Mouse (Mus musculus) MEL (cell line): ENCODE data around the gene Plin2. TPM values are rescaled to one million over a fixed set of nuclear protein-coding genes. Genes with fewer than 3 reads are reported as not detected.

Experiments used
- DNase-seq: peaks from one replicate; pipeline ENCODE4 v3.0.0; 2011; ENCODE audit warnings: low read depth, low spot score
- H3K27ac ChIP-seq: 2 replicates; pipeline ENCODE4 v1.5.1; 2012; ENCODE audit warnings: low read depth, mild to moderate bottlenecking, control low read depth, low read length, moderate library complexity; ENCODE audit not compliant: control insufficient read depth
- H3K27me3 ChIP-seq, 2 experiments: fragments of 150-350 bp in 1 of 2; sonication (generic) in 1 of 2; 2 replicates each; pipeline ENCODE4 v1.6.1; 2012; ENCODE audit warnings: low read length in 2 of 2, mild to moderate bottlenecking in 2 of 2, improper control_type of control experiment in 1 of 2, moderate library complexity in 1 of 2; ENCODE audit not compliant: insufficient read depth in 2 of 2, control insufficient read depth in 1 of 2
- H3K36me3 ChIP-seq, 2 experiments: 2 replicates each; pipeline ENCODE4 v1.6.1; 2012 to 2014; ENCODE audit warnings: low read length in 2 of 2, improper control_type of control experiment in 1 of 2, inconsistent platforms in 1 of 2, mild to moderate bottlenecking in 1 of 2; ENCODE audit not compliant: insufficient read depth in 2 of 2, control insufficient read depth in 1 of 2
- H3K4me1 ChIP-seq, 2 experiments: fragments of 150-350 bp in 1 of 2; sonication (generic) in 1 of 2; 2 replicates each; pipeline ENCODE4 v1.6.1; 2012; ENCODE audit warnings: low read length in 2 of 2, improper control_type of control experiment in 1 of 2, mild to moderate bottlenecking in 1 of 2; ENCODE audit not compliant: insufficient read depth in 2 of 2, control insufficient read depth in 1 of 2
- H3K4me3 ChIP-seq, 2 experiments: fragments of 150-350 bp in 1 of 2; sonication (generic) in 1 of 2; 2 replicates each; pipeline ENCODE4 v1.5.1; 2012; ENCODE audit warnings: low read depth in 2 of 2, low read length in 2 of 2, mild to moderate bottlenecking in 2 of 2, moderate library complexity in 2 of 2, control low read depth in 1 of 2, improper control_type of control experiment in 1 of 2; ENCODE audit not compliant: control insufficient read depth in 1 of 2, insufficient read depth in 1 of 2
- H3K79me2 ChIP-seq: 2 replicates; pipeline ENCODE4 v1.6.1; 2012; ENCODE audit warnings: mild to moderate bottlenecking, low read length, moderate library complexity; ENCODE audit not compliant: control insufficient read depth, poor library complexity, insufficient read depth
- H3K9ac ChIP-seq: 2 replicates; pipeline ENCODE4 v1.6.1; 2012; ENCODE audit warnings: low read depth, mild to moderate bottlenecking, control low read depth, low read length, moderate library complexity; ENCODE audit not compliant: control insufficient read depth, poor library complexity, severe bottlenecking
- H3K9me3 ChIP-seq: fragments of 150-350 bp; sonication (generic); replicated peaks from 2 replicates; pipeline ENCODE4 v1.6.1; 2012; ENCODE audit warnings: mild to moderate bottlenecking, low read length, improper control_type of control experiment, moderate library complexity; ENCODE audit not compliant: insufficient read depth
- BHLHE40 ChIP-seq: IDR thresholded peaks from 2 replicates; pipeline ENCODE4 v1.6.1; 2012; ENCODE audit warnings: low read depth, mild to moderate bottlenecking, inconsistent platforms, low read length, improper control_type of control experiment, borderline replicate concordance
- CHD2 ChIP-seq: IDR thresholded peaks from 2 replicates; pipeline ENCODE4 v1.6.1; 2011; ENCODE audit warnings: low read length, improper control_type of control experiment
- CTCF ChIP-seq, 3 experiments: IDR thresholded peaks in 2 of 3; conservative IDR thresholded peaks in 1 of 3; 2 replicates each; pipeline ENCODE4 v1.5.1; 2011 to 2012; ENCODE audit warnings: low read length in 3 of 3, low read depth in 2 of 3, mild to moderate bottlenecking in 2 of 3, improper control_type of control experiment in 1 of 3, inconsistent platforms in 1 of 3, mixed read lengths in 1 of 3, moderate library complexity in 1 of 3; ENCODE audit not compliant: control insufficient read depth in 1 of 3, insufficient read depth in 1 of 3, poor library complexity in 1 of 3, severe bottlenecking in 1 of 3
- E2F4 ChIP-seq: IDR thresholded peaks from 2 replicates; pipeline ENCODE4 v1.6.1; 2011; ENCODE audit warnings: low read depth, low read length, improper control_type of control experiment, borderline replicate concordance
- ELF1 ChIP-seq: IDR thresholded peaks from 2 replicates; pipeline ENCODE4 v1.6.1; 2014; ENCODE audit warnings: low read depth, mild to moderate bottlenecking, inconsistent platforms, low read length, improper control_type of control experiment, moderate library complexity
- EP300 ChIP-seq, 2 experiments: IDR thresholded peaks; 2 replicates each; pipeline ENCODE4 v1.6.1; 2011; ENCODE audit warnings: improper control_type of control experiment in 2 of 2, low read length in 2 of 2, low read depth in 1 of 2, mild to moderate bottlenecking in 1 of 2
- ETS1 ChIP-seq: IDR thresholded peaks from 2 replicates; pipeline ENCODE4 v1.6.1; 2012; ENCODE audit warnings: low read depth, mild to moderate bottlenecking, inconsistent platforms, low read length, improper control_type of control experiment, moderate library complexity
- GABPA ChIP-seq: IDR thresholded peaks from 2 replicates; pipeline ENCODE4 v1.6.1; 2012; ENCODE audit warnings: low read depth, mild to moderate bottlenecking, inconsistent platforms, low read length, improper control_type of control experiment, moderate library complexity
- GATA1 ChIP-seq: IDR thresholded peaks from 2 replicates; pipeline ENCODE4 v1.6.1; 2011; ENCODE audit warnings: low read depth, low read length, improper control_type of control experiment
- HCFC1 ChIP-seq: IDR thresholded peaks from 2 replicates; pipeline ENCODE4 v1.6.1; 2012; ENCODE audit warnings: low read depth, mild to moderate bottlenecking, inconsistent platforms, low read length, improper control_type of control experiment, moderate library complexity
- JUND ChIP-seq: IDR thresholded peaks from 2 replicates; pipeline ENCODE4 v1.6.1; 2011; ENCODE audit warnings: low read depth, mild to moderate bottlenecking, improper control_type of control experiment, low read length
- MAFK ChIP-seq: IDR thresholded peaks from 2 replicates; pipeline ENCODE4 v1.6.1; 2011; ENCODE audit warnings: low read depth, mild to moderate bottlenecking, low read length, improper control_type of control experiment, borderline replicate concordance
- MAX ChIP-seq: IDR thresholded peaks from 2 replicates; pipeline ENCODE4 v1.6.1; 2011; ENCODE audit warnings: low read length, improper control_type of control experiment
- MAZ ChIP-seq: IDR thresholded peaks from 2 replicates; pipeline ENCODE4 v1.6.1; 2012; ENCODE audit warnings: low read depth, mild to moderate bottlenecking, inconsistent platforms, low read length, improper control_type of control experiment
- MEF2A ChIP-seq: IDR thresholded peaks from 2 replicates; pipeline ENCODE4 v1.6.1; 2014; ENCODE audit warnings: low read depth, mild to moderate bottlenecking, inconsistent platforms, low read length, improper control_type of control experiment; ENCODE audit not compliant: poor library complexity, insufficient replicate concordance, severe bottlenecking; ENCODE audit errors: extremely low read depth
- MXI1 ChIP-seq: IDR thresholded peaks from 2 replicates; pipeline ENCODE4 v1.6.1; 2011; ENCODE audit warnings: mild to moderate bottlenecking, low read depth, low read length, improper control_type of control experiment
- MYB ChIP-seq: IDR thresholded peaks from 2 replicates; pipeline ENCODE4 v1.6.1; 2011; ENCODE audit warnings: mild to moderate bottlenecking, low read depth, low read length, improper control_type of control experiment
- MYC ChIP-seq: IDR thresholded peaks from 2 replicates; pipeline ENCODE4 v1.6.1; 2011; ENCODE audit warnings: low read depth, mild to moderate bottlenecking, low read length, improper control_type of control experiment, moderate library complexity
- NELFE ChIP-seq: IDR thresholded peaks from 2 replicates; pipeline ENCODE4 v1.6.1; 2011; ENCODE audit warnings: low read depth, low read length, improper control_type of control experiment
- NRF1 ChIP-seq: IDR thresholded peaks from 2 replicates; pipeline ENCODE4 v1.6.1; 2014; ENCODE audit warnings: low read depth, mild to moderate bottlenecking, inconsistent platforms, low read length, improper control_type of control experiment, moderate library complexity; ENCODE audit not compliant: poor library complexity, insufficient read depth, severe bottlenecking
- POLR2AphosphoS2 ChIP-seq: IDR thresholded peaks from 2 replicates; pipeline ENCODE4 v1.6.1; 2011; ENCODE audit warnings: low read length, improper control_type of control experiment
- POLR2AphosphoS5 ChIP-seq: IDR thresholded peaks from 2 replicates; pipeline ENCODE4 v1.6.1; 2012; ENCODE audit warnings: low read depth, borderline replicate concordance, mild to moderate bottlenecking, inconsistent platforms, low read length, moderate library complexity, mixed read lengths
- RCOR1 ChIP-seq: IDR thresholded peaks from 2 replicates; pipeline ENCODE4 v1.6.1; 2012; ENCODE audit warnings: low read depth, mild to moderate bottlenecking, inconsistent platforms, low read length, improper control_type of control experiment
- SIN3A ChIP-seq: IDR thresholded peaks from 2 replicates; pipeline ENCODE4 v1.6.1; 2012; ENCODE audit warnings: low read length, improper control_type of control experiment, inconsistent platforms
- SMC3 ChIP-seq: IDR thresholded peaks from 2 replicates; pipeline ENCODE4 v1.6.1; 2011; ENCODE audit warnings: low read depth, low read length, improper control_type of control experiment
- TAL1 ChIP-seq: IDR thresholded peaks from 2 replicates; pipeline ENCODE4 v1.6.1; 2012; ENCODE audit warnings: mild to moderate bottlenecking, inconsistent platforms, low read length, moderate library complexity, mixed read lengths
- TCF12 ChIP-seq: IDR thresholded peaks from 2 replicates; pipeline ENCODE4 v1.6.1; 2014; ENCODE audit warnings: low read depth, mild to moderate bottlenecking, inconsistent platforms, low read length, improper control_type of control experiment, moderate library complexity
- USF1 ChIP-seq: IDR thresholded peaks from 2 replicates; pipeline ENCODE4 v1.6.1; 2014; ENCODE audit warnings: low read depth, mild to moderate bottlenecking, inconsistent platforms, low read length, improper control_type of control experiment, moderate library complexity
- ZNF384 ChIP-seq: IDR thresholded peaks from 2 replicates; pipeline ENCODE4 v1.6.1; 2012; ENCODE audit warnings: low read depth, mild to moderate bottlenecking, inconsistent platforms, low read length, improper control_type of control experiment
- polyA plus RNA-seq, 2 experiments: library from polyadenylated mRNA; stranded (reverse) in 1 of 2; unstranded in 1 of 2; fragments of >175 nt in 1 of 2; fragments of >200 nt in 1 of 2; gene quantifications; 2 replicates each; pipeline versions ENCODE4 v1.2.1 to v1.2.4; 2012; ENCODE audit warnings: low replicate concordance in 2 of 2, low read depth in 1 of 2; ENCODE audit not compliant: insufficient read length in 2 of 2, insufficient read depth in 1 of 2, missing spikeins in 1 of 2
- total RNA-seq: library from RNA; depleted of rRNA; stranded (reverse); fragments of 300-350 nt; gene quantifications from 2 replicates; pipeline ENCODE4 v1.2.3, GENCODE M21; 2012

The Plin2 gene
- total and polyA plus RNA-seq, 3 experiments, result 75.9 to 92.2 TPM; not detected in 1

GRCm38 (mm10) chr4:86663919-86664318 lies 5.9 kb downstream of the Plin2 start:
- H3K9me3 ChIP-seq, result no peaks in the 10 kb centered on the region
- peak; percentile 92 for DNase-seq
- no peak overlapping the region for H3K4me3 ChIP-seq
- H3K79me2 ChIP-seq, result peaks cover 7% of the 10 kb centered on the region
- peak overlapping the region; percentile 11; the same call in 1 of the 2 replicates for H3K9ac ChIP-seq
- H3K4me1 ChIP-seq, result peaks cover 17 to 30% of the 10 kb centered on the region in 2 experiments
- H3K27me3 ChIP-seq, result no peaks in the 10 kb centered on the region
- peaks cover 7 to 37% of the 10 kb centered on the region in 2 experiments for H3K36me3 ChIP-seq
- TF ChIP-seq JUND (no peak), GABPA (no peak), TAL1 (peak; percentile 90), EP300 (IDR thresholded peaks at IDR 0.05; ENCODE audit: low read depth in 1 of 2, low read length in 2 of 2) (peak; percentile 92 to 97), HCFC1 (peak; percentile 14; the same call in 1 of the 2 replicates), MXI1 (peak; percentile 81), MAZ (no peak), BHLHE40 (peak; percentile 54; the same call in 1 of the 2 replicates), ZNF384 (no peak), MAFK (no peak), CHD2 (no peak), RCOR1 (peak; percentile 99), MEF2A (no peak), NRF1 (no peak), POLR2AphosphoS5 (no peak), MYB (peak; percentile 85), NELFE (no peak), ETS1 (peak; percentile 97), ELF1 (no peak), USF1 (no peak), SMC3 (no peak), CTCF (IDR thresholded peaks at IDR 0.05 in 2 of 3, conservative IDR thresholded peaks at IDR 0.05 in 1 of 3; ENCODE audit: control insufficient read depth in 1 of 3, insufficient read depth in 1 of 3, low read depth in 2 of 3, low read length in 3 of 3, poor library complexity in 1 of 3, severe bottlenecking in 1 of 3) (no peak), E2F4 (no peak), SIN3A (peak; percentile 89), MYC (peak; percentile 70), GATA1 (peak; percentile 98), TCF12 (peak; percentile 99), MAX (peak; percentile 74), POLR2AphosphoS2 (peak; percentile 42; the same call in 1 of the 2 replicates)
- TF ChIP-seq, all 39 proteins: peak for 14
- peak overlapping the region; percentile 82 for H3K27ac ChIP-seq
